Mouse (Mus musculus): ENCODE measurements around the gene Ddx54.

Gene Ddx54

GRCm38 (mm10) chr5:120582002-120582401 is 30.5 kb upstream of the Ddx54 start:
- DNase-seq, result peak; percentile 56

DNA sequence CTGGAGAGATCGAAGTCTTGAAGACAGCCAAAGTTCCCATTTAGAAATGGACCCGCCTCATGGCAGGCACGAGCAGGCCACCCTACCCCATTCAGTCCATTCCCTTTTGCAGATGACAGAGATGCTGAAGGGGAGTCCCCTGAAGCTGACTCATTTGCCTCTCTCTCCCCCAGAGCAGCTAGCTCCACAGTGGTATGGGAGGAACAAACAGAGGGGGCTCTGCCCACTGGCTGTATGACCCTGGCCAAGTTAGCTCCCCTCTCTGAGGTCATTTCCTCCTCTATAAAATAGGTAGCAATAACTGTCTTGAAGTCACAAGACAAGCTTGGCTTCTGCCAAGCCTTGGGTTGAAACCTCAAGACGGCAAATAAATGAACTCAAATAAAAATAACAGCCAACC is 29.0 kb upstream of the Ddx54 start:
- DNase-seq, result no peak

DNA sequence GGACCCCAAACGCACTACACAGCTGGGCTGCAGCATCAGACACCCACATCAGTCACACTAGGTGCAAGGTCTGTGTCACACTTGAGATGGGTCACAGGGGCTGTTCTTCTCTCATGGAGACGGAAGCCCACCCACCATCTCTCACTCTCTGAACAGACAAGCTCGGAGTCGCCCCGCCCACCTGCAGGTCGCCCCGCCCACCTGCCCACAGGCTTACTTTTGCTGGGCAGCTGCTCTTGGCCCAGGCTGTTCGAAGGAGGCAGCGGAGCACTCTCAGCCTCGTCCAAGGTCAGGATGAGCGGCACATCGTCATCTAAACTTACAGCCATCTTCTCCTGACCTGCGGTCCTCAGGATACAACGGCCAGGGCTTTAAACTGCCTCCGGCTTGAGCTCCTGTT is 27.6 kb upstream of the Ddx54 start:
- DNase-seq, result no peak

DNA sequence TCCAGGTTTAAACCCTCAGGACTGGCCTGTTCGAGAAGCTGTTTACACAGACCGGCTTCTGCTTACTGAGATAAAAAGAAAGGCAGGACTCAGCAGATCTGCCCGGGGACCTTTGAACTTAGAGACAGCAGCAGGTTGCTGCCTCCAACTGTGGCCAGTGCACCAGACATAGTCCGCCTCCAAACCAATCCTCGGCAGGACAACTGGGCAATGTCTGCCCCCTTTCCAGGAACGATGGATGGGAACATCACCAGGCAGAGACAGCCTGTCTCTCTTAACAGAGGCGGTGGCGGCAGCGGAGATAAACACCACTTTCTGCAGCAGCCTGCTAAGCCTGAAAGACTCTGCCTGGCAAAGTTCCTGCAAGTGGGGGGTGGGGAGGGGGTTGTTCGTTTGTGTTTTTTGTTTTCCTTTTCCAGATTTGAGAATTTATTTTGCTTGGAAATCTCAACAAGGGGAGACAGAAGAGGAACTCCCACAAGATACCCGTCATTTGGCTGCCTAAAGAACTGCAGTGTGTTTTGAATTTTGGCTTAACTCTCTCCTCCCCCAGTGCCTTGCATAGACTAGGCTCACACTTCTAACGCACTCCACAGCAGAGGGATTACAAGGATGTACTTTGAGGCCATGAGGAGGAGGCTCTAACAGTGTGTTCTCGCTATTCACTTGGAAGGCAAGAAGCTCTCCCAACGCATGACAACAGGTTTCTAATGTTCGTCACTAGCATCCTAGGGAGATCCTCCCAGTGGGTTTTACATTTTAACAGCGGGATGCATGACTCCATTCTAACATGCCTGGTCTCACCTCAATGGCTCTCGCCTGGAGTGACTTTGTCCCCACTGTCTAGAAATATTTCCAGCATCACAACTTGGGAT is 25.6 kb upstream of the Ddx54 start:
- DNase-seq, result peak; percentile 74

GRCm38 (mm10) chr5:120587616-120587926 is 25.0 kb upstream of the Ddx54 start:
- peak; percentile 55 for DNase-seq

DNA sequence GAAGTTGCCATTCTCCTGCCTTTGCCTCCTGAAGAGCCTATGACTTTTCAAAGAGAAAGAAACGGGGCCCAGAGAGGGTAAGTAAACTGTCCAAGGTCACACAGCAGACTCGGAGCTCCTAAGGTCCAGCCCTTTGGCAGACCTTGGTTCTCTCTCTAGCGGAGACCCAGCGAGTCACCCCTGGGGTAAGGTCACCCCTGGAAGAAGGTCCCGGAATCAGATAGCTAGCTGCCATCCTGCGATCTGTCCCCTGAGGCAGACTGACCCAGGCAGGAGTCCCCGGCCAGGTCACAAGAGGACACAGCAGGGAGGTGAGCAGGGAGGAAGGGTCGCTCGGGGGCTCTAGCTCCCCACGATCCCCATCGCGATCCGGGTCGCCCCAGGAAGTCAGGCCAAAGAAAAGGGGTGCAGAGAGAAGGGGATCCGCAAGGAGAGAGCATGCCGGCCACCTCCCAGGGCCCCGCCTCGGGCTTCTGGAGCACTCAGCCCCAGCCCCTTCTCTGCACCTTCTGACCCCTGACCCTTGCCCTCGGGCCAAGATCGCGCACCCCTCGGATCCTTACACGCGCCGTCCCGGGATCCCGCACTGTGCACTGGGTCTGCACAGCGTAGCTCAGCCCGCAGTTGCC is 24.5 kb upstream of the Ddx54 start:
- peak; percentile 44 for DNase-seq

DNA sequence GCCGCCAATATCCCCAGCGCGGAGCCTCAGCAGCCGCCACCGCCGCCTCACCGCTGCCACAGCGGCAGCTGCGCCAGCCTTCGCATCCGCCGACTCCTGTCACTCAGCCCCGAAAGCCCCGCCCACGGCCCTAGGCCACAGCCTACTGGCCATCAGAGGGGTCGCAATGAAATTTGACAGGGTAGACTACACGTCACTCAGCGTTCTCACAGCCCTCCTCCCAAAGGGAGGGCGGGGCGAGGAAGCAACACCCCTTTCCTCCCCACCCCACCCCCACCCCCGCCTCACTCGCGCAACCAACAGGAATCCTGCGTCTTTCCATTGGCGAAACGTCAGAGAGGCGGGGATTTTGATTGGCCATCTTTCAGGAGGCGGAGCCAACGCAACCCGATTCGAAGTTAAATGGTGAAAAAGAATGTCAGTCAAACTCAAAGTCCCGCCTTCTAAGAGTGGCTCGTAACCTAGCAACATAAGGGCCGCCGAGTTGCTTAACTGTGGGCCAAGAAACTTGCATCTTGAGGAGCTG is 23.9 kb upstream of the Ddx54 start, which contains the start of the genes Tpcn1 and Iqcd:
Gene Tpcn1 (minus strand): TSS at position 105 of the 526 bp plus-strand sequence.
Gene Iqcd (plus strand): TSS at position 448 of the 526 bp plus-strand sequence.
- peak; percentile 99 for DNase-seq

GRCm38 (mm10) chr5:120590356-120591010 is 22.1 kb upstream of the Ddx54 start:
- no peak for DNase-seq

DNA sequence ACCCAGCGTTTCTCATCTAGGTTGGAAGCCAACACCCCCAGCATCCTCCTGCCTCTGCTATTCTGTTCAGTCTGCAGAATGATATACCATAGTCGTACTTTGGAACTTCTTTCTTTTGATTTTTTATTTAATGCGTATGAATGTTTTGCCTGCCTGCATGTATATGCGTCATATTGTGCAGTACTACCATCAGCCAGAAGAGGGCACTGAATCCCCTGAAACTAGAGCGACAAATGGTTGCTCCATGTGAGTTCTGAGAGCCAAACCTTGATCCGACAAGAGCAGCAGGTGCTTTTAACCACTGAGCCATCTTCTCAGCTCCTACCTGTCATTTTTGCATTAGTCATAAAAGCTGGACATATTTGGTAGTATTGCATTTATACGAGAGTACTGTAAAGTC is 20.4 kb upstream of the Ddx54 start:
- DNase-seq, result peak; percentile 37

GRCm38 (mm10) chr5:120594485-120594884 is 18.1 kb upstream of the Ddx54 start:
- DNase-seq, result peak; percentile 21

DNA sequence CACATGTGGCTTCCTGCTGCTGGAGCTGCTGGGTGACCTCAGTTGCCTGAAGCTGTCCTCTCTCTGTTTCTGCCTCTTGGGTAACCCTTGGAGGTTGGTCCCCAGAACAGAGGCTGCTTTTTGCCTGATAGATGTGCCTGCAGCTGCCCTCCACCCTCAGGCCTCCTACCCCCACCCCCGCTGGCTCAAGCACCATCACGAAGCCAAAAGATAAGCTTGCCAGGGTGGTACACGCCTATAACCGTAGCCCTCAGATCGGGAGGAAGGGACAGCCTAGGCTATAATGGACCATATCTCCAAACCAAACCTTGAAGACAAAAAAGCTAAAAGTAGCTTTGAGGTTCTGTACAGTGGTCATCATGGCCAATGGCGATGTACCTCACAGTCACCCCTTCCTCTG is 12.9 kb upstream of the Ddx54 start:
- DNase-seq, result no peak

GRCm38 (mm10) chr5:120600946-120601668 is 11.4 kb upstream of the Ddx54 start:
- DNase-seq, result no peak

DNA sequence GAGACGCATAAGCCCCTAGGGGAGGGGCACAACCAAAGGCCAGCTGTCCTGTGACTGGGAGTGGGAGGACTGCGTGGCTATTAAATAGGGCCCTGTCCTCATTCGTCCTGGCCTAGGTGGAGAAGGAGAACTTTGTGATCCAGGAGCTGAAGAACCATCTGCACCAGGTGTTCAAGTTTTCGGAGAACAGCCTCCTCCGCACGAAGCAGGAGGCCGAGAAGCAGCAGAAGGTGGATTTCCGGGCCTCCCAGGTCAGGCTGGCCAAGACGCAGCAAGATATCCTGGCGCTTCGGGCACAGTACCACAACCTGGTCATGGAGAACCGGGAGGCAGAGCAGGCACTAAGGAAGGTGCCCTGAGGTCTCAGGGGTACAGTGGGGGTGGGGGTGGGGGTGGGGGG is 10.3 kb upstream of the Ddx54 start:
- no peak for DNase-seq

DNA sequence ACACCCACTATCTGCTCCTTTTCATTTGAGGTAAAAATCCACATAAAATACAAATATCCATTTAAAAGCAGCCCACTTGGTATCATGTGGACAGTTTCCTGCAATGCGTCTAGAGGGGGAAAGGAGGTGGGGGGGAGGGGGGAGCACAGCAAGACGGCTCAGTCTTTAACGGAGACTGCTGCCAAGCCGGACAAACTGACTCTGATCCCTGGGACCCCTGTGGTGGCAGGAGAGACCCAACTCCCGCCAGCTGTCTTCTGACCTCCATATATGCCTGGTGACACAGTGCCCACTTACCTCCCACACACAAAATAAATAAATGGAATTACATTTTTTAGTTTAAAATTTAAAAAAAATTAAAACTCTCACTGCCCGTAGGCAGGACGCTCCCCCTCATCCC is 9.0 kb upstream of the Ddx54 start:
- no peak for DNase-seq

DNA sequence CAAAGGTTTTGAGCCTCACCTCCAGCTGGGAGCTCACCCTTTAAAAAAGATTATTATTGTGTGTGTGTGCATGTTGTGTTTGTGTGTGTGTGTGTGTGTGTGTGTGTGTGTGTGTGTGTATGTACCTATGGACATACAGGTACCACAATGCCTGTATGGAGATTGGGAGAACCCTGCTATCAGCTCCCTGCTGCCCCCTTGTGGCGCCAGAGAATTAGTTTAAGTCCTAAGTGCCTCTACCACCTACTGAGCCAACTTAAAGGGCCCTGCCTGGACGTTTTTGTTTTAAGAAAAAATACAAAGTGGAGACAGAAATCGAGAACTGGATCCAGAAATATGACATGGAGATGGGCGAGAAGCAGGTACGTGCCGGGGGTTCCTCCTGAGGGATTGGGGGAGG is 7.7 kb upstream of the Ddx54 start:
- peak; percentile 90 for DNase-seq

- no peak for DNase-seq
Observed at GRCm38 (mm10) chr5:120605241-120605661, 7.3 kb upstream of the Ddx54 start.

DNA sequence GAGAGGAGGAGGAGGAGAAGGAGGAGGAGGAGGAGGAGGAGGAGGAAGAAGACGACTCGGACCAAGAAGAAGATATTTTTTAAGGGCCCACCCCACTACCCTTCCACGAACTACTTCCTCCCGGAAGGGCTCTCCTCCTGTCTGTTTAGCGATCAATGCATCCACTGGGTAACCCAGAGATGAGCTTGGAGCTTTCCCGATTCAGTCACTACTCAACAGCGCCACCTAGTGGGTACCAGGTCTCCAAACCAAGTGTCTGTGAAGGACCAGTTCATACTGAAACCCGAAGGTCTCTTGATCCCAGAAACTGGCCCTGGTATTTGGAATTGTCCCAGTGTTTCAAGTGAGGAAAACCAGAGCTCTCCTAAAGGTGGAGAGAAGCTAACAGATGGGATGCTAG is 6.9 kb upstream of the Ddx54 start:
- DNase-seq, result peak; percentile 84

DNA sequence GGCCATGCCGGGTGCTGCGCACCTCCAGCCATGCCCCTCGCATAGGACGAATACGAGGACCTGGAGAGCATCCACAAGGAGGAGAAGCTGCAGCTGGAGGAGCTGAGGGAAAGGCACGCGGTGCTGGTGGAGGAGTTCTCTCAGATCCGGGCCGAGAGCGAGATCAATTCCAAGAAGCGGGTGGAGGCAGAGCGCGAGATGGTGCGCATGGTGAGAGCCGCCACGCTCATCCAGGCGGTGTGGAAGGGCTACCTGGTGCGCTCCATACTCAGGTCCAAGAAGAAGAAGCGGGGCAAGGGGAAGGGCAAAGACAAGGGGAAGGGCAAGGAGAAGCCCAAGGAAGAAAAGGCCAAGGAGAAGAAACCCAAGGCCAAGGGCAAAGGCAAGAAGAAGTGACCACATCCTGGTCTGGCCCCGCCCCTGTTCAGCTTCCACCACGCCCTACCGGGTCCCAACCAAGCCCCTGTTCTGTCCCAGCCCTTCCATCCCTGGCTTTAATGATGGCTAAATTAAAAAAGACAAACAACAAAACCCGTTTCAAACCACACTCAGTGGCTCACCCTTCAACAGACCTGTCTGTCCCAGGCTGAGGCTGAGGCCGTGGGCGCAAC is 5.8 kb upstream of the Ddx54 start:
- no peak for DNase-seq

GRCm38 (mm10) chr5:120607335-120607734 is 5.2 kb upstream of the Ddx54 start:
- DNase-seq, result no peak

DNA sequence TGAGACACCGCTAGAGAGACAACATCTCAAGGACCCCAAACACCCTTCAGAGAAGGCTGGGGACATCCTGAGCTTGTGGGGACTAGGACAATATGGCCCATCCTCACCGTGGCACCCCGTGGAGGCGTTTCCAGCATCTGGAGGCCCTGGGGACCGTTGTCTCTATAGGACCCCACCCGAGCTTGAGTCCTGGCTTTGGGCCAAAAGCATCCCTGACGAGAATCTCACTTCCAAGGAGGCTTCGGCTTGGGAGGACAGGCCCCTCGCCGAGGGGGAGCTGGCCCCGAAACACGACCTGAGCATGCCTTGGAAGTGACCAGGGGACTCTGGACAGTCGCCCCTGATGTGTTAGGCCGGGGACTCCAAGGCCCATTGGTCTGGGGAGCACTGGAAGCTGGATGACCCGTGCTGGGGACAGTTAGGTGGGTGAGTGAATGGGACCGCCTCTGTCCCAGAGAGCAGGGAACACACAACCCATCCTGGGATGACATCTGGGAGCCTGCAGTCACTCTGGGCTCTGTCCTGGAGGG is 3.2 kb upstream of the Ddx54 start:
- DNase-seq, result no peak

DNA sequence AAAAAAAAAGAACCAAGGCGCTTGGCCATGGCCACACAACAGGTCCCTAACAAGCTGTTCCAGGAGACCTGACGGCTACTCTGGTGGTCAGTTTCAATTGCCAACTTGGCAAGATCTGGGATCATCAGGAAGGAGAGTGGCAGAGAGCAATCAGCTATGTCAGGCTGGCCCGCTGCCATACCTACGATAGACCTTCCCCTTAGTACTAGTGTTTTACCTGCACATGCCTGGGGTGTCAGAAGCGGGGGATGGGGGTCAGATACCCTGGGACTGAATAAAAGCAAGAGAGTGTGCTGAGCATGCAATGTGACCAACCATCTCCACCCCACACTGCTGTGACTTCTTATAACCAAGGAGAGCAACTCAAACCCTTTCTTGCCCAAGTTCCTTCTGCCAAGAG is 1.6 kb upstream of the Ddx54 start:
- DNase-seq, result peak; percentile 27

DNA sequence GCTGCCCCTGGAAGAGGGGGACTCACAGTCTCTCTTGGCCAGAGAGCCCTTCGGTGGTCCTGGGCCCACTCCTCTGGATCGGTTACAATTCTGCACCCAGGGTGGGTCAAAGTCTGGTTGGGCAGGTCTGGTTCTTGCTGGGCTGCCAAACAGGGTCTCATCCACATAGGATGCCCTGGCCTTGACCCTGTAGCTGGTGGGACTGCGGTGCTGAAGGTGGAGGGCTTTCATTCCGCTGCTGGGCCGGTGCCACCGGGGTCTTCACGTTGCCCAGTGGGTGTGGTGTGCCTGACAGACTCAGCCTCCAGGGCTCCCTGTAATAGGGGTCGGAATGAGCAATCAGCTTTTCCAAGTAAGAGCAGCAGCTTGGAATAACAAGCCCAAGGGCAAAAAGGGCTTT is 1.1 kb upstream of the Ddx54 start:
- no peak for DNase-seq

Data from kidney, adult 18-20 months (tissue).